Mouse (Mus musculus): ENCODE data around the gene Mbtps1. TPM values are rescaled to one million over a fixed set of nuclear protein-coding genes. Genes with fewer than 3 reads are reported as not detected.

Mbtps1 gene
- polyA plus RNA-seq, 1 experiment: 90.6 TPM

DNA sequence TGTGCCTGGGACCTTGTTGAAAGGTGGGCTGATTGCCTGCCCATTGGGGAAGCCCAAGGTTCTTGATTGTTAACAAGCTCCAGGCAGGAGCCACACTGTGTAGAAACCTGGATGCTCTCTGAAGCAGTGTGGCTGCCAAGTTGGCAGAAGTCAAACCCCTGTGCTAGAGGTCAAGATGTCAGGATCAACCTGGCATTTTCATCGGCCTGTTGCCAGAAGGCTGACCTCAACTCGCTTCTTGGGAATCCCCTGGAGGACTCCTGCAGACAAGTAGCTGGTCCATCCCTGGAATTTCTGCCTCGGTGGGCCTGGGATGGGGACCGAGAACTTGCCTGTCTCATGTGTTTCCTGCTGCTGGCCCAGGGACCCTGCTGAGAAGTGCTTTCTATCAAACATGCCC, 56.4 kb downstream of the Mbtps1 start:
- no peak for DNase-seq (ENCODE audit: low spot score)

- no peak for DNase-seq (ENCODE audit: low spot score)
Measured at GRCm38 (mm10) chr8:119501598-119501997, 56.9 kb downstream of the Mbtps1 start, which contains the start of gene Slc38a8. TSS of gene Slc38a8 (minus strand) at chr8:119501698.

DNA sequence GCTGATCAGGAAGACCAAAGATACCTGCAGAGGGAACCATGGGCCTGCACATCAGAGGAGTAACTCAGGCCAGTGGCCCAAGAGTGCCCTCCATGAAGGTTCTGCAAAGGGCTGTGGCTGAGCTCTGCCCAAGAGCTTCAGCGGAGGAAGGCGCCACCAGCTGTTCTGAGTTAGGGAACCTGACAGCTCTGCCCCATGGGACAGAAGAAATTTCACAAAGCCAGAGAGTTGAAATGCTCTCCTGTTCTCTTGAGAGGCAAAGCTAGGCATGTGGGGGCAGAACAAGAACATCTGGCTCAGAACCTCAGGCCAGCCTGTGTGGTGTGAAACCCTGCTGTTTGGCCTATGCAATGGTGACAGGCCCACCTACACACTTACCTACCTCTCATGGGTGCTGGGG, 58.7 kb downstream of the Mbtps1 start:
- no peak for DNase-seq (ENCODE audit: low spot score)

DNA sequence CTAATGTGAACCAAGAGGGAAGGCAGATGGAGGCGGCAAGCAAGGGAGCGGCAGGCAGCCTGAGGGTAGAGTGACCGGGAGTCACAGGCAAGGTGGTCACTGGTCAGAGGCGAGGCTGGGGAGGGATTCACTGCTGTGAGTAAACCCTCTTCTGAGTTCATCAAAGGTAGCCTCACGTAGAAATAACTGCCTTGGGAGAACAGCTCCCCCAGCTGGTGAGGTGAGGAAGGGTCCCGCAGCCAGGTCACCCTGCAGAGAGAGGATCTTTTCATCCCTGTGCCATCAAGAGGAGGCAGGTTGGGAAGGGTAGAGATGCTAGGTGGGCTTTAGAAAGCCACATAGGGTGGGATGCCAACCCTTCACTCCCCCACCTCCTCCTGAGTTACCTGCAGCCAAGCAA, 61.7 kb downstream of the Mbtps1 start:
- DNase-seq (ENCODE audit: low spot score): peak; percentile 37

- no peak for DNase-seq (ENCODE audit: low spot score)
Measured at GRCm38 (mm10) chr8:119487093-119487492, 71.4 kb downstream of the Mbtps1 start.

- no peak for DNase-seq (ENCODE audit: low spot score)
Measured at GRCm38 (mm10) chr8:119484145-119484896, 74.2 kb downstream of the Mbtps1 start.

- no peak for DNase-seq (ENCODE audit: low spot score)
Measured at GRCm38 (mm10) chr8:119478684-119479083, 79.9 kb downstream of the Mbtps1 start.

- no peak for DNase-seq (ENCODE audit: low spot score)
Measured at GRCm38 (mm10) chr8:119468091-119468490, 90.4 kb downstream of the Mbtps1 start.

DNA sequence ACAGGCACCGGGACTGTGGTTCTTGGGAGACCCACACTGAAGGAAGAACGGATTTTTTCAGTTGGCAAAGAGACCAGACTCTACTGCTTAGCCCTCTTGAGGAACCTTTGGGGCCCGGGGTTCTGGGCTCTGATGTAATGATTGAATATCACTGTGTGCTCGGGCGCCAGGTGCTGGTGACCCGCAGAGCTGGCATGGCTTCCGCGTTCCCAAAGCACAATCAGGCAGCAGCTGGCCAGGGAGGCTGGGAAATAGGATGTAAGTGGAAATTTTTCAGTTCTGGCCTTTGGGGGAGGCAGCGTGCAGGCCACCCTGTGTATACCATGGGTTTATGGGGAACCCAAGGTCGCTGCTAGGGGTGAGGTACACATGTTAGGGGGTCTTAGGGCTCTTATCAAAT, 91.7 kb downstream of the Mbtps1 start:
- no peak for DNase-seq (ENCODE audit: low spot score)

GRCm38 (mm10) chr8:119466105-119466504, 92.4 kb downstream of the Mbtps1 start:
- DNase-seq (ENCODE audit: low spot score): no peak

DNA sequence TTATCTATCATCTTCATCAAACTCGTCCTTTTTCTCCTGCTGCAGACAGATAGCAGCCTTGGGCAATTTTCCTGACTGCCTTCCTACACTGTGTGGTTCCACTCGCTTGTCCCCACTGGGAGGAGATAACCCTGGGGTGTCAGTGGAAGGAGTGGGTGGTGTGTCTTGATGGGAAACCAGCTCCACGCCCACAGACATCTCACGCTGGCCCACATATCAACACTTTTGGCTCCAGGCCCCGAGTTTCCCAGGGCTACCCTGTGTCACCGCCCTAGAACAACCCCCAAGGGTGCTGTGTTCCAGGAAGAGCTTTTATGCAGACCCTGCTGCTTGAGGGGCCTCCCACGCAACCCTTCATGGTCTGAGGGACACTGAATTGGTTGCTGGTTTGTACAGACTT, 94.8 kb downstream of the Mbtps1 start:
- DNase-seq (ENCODE audit: low spot score): no peak

DNA sequence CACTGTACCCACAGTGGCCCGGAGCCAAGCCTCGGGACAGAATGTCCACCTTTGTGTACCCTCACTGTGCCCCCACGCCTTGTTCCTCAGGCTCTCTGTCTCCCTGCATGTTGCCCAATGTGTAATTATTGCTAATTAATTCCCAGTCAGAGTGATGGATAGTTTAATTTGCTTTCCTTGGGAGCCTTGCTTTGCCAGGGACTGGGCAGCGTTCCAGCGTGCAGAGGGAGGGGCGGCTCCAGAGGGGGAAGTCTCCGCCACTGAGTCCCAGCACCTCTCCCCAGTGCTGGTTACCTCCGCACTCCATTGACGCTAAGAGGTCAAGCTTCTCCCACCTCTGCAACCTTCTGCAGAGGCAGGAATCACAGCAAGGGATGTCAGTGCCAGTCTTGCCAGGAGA, 97.2 kb downstream of the Mbtps1 start:
- DNase-seq (ENCODE audit: low spot score): no peak

DNA sequence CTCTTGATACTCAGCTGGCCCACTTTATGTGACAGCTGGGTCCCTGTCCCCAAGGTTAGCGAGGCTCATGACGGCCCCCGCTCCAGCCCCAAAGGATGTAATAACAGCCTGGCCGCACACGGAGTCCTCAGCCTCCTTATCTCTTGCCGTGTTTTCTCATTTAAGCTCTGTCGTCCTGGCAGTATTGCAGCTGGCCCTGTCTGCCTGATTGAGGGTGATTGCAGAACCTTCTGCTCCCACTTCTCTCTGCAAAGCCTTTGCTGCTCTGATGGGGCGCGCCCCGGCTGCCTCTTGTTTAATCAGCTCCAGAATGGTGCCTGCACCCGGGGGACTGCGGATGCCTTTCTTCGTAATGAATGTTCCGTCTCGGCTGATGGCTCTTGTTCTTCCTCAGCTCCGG, 98.8 kb downstream of the Mbtps1 start:
- no peak for DNase-seq (ENCODE audit: low spot score)

Other genes starting within 250 kb of the Mbtps1 start
- gene Hsbp1, start 214.2 kb downstream of the Mbtps1 start, polyA plus RNA-seq (2012; rRNA removed): 215 and 252 TPM in 2 replicates
- 21.6 and 23.2 TPM in 2 replicates for gene Mlycd, start 163.9 kb downstream of the Mbtps1 start, polyA plus RNA-seq (2012; rRNA removed)
- 69.4 and 84.6 TPM in 2 replicates for gene Osgin1, start 124.6 kb downstream of the Mbtps1 start, polyA plus RNA-seq (2012; rRNA removed)
- 0.08 and 0.12 TPM in 2 replicates for gene Necab2, start 112.0 kb downstream of the Mbtps1 start, polyA plus RNA-seq (2012; rRNA removed)
- 0.04 and 0.08 TPM in 2 replicates for gene Slc38a8, start 57.0 kb downstream of the Mbtps1 start, polyA plus RNA-seq (2012; rRNA removed)
- gene Hsdl1, start 16.4 kb upstream of the Mbtps1 start, polyA plus RNA-seq (2012; rRNA removed): 16.4 and 23.2 TPM in 2 replicates
- 0.07 TPM in 2 replicates for gene Dnaaf1, start 16.5 kb upstream of the Mbtps1 start, polyA plus RNA-seq (2012; rRNA removed)
- 11.1 and 14.5 TPM in 2 replicates for gene Taf1c, start 46.5 kb upstream of the Mbtps1 start, polyA plus RNA-seq (2012; rRNA removed)
- not detected in 2 replicates for gene Adad2, start 54.0 kb upstream of the Mbtps1 start, polyA plus RNA-seq (2012; rRNA removed)
- gene Kcng4, start 76.9 kb upstream of the Mbtps1 start, polyA plus RNA-seq (2012; rRNA removed): 3.5 and 6.6 TPM in 2 replicates
- 147 and 168 TPM in 2 replicates for gene Wfdc1, start 107.6 kb upstream of the Mbtps1 start, polyA plus RNA-seq (2012; rRNA removed)
- gene Atp2c2, start 141.3 kb upstream of the Mbtps1 start, polyA plus RNA-seq (2012; rRNA removed): 2.2 and 2.3 TPM in 2 replicates
- 16.0 and 16.4 TPM in 2 replicates for gene Tldc1, start 219.7 kb upstream of the Mbtps1 start, polyA plus RNA-seq (2012; rRNA removed)